Mouse (Mus musculus) layer of hippocampus, adult 18-20 months (tissue): Measurements from ENCODE around the gene Ccdc92. TPM values are rescaled to one million over a fixed set of nuclear protein-coding genes. Genes with fewer than 3 reads are reported as not detected.

Source experiments
- DNase-seq, 2 experiments: peaks; one replicate each; pipeline ENCODE4 v3.0.0; 2022; ENCODE audit warnings: low spot score in 2 of 2
- total RNA-seq, 2 experiments: library from RNA; stranded (reverse); gene quantifications; 2 replicates each; pipeline ENCODE4 v1.2.3; 2021

Gene Ccdc92
- total RNA-seq, 2 experiments from 2014 or later = 84.6 to 90.7 TPM

DNA sequence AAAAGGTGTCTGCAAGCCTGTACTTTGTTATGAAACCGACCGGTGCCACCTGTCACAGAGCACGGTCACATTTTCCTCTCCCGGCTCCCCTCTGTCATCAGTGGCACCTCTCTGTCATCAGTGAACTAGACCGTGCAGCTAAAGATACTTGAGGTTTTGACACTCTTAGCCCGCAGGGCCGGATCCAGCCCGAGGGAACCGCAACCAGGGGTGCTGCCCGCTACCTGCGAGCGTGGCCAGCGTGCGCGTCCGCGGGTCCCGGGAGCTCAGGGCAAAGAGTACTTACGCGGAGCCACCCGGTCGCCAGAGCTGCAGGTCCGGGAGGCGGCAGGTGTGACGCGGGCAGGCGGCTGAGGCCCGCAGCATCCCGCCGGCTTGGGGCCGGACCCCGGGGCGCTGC, 761 bp downstream of the Ccdc92 start:
- DNase-seq = peak; percentile 35 to 52

DNA sequence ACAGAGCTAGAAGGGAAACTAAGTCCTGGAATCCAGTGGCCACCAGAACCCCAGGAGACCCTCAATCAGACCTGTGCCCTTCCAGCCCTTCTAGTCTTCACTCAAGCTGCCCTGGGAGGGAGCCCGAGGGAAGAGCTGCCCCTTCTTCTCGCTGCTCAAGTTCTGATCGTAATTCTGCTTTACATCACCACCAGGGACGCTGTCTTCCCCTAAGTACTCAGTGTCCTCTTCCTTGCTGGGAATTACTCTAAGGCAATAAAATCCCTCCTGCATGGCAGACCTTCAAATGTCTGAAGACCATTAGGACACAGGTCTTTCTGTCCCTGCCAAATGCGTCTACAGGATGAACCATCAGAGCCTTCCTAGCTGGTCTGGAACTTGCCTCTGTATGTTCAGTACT, 2.2 kb downstream of the Ccdc92 start:
- peak in 1 of 2 experiments; percentile 18 for DNase-seq

DNA sequence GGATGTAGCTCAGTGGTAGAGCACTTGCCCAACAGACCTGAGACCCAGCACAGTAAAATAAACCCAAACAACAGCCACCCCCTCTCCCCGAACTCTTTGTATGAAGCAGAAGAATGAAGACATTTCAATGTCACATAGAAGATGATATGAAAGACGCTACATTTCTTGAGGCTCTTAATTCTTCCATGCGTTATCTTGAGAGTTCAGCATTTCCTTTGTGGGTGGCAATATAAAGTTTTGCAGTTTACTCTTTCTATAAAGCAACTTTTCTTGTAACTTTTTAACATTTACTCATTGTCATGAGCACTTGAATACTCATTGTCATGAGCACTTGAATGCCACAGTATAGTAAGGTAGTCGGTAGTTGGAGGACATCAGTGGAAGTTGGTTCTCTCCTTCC, 8.0 kb downstream of the Ccdc92 start:
- no peak for DNase-seq

DNA sequence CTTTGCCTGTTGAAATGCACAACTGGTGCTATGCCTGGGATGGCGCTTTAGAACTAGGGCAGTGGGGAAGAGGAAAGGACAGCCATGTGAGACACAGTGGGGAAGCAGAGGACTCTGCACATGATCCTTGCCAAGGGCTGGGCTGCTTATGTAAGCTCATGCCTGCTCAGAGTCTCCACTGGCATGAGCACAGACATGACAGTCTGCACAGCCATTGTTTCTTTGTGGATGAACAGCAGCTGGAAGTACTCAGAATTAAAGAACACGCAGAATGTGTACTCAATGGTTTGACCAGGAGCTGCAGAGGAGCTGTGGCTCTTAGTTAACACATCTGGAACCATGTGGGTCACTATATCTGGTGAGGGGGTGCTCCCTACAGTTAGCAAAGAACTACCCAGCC, 9.1 kb downstream of the Ccdc92 start:
- DNase-seq = peak in 1 of 2 experiments; percentile 32

DNA sequence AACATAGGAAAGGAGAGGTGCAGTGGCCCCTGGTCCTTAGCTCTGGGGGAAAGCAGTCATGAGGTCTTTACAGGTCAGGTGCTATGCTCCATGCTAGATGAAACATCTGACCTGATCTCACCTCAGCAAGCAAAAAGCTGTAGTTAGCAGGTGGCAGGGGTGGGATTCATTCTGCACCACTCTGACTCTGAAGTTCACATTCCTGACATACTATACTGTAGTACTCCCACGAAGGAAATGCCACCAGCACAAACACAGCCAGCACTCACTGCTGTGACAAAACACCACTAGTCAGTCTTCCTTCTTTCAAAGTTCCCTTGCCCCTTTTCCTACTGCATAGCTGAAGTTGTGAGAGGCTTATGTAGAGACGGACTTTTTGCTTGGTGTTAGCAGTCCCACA, 9.9 kb downstream of the Ccdc92 start:
- DNase-seq = no peak

DNA sequence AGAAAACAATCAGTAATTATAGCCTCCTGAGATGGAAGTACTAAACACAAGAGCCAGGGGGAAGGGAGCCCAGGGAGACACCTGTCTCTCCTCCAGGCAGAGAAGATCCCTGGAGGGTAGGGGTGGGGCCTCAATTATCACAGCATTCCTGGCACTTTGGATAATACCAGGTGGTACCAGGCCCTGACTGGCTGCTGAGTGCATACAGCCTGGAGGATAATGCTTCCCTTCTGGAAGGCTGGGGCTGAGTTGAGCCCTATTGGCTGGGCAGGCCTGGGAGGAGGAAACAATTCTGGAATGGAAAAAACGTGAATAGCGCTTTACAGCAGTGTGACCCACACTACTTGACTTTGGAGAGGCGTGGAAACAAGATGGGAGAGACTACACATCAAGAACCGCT, 10.7 kb downstream of the Ccdc92 start:
- DNase-seq = no peak

DNA sequence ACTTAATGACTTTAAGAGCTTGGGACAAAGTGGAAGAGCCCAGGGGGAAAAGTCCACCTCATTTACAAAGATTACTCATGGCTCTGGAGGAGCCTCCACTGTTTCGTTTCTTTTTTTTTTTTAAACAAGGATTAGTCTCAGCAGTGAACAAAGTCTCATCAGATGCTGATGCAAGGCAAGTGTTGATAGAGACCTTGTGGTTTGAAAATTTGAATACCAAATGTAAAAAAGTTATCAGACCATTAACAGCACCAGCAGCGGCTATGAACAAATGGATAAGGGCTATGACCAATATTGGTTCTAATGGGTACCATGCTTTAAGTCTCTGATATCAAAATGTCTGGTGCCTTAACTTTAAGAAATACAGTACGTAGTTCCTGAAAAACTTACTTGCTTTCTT, 13.2 kb downstream of the Ccdc92 start:
- no peak for DNase-seq

DNA sequence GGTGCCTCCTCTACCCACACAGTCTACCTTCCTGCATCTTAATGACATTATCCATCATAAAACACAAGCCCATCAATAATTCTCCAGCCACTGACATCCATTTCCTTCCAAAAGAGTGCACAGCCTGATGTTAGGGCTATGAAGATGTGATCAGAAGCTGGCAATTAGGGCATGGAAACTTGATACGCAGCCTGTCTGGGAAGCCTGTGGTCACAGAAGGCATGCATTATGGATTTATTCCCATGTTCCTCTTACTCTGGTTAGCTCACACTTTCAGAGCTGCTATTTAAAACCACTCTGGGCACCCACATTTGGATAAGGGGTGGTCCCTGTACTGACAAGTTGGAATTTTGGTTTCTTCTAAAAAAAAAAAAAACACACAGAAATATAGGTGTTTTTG, 15.2 kb downstream of the Ccdc92 start:
- DNase-seq = no peak

DNA sequence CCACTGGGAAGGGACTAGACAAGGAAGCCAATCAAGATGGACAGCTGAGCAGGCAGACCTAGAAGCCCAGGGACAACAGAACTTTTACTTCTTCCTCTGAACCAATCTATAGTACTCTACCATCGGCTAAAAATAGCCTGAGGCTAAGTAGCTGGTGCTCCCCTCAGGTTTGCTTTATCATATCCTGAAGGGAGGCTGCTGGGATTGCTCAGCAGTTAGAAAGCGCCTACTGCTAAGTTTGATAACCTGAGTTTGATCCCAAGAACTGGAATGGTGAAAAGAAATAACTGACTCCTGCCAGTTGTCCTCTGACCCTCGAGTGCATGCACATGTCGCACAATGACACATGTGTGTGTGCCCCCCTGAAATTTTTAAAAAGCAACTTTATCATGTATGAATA, 17.3 kb downstream of the Ccdc92 start:
- no peak for DNase-seq

DNA sequence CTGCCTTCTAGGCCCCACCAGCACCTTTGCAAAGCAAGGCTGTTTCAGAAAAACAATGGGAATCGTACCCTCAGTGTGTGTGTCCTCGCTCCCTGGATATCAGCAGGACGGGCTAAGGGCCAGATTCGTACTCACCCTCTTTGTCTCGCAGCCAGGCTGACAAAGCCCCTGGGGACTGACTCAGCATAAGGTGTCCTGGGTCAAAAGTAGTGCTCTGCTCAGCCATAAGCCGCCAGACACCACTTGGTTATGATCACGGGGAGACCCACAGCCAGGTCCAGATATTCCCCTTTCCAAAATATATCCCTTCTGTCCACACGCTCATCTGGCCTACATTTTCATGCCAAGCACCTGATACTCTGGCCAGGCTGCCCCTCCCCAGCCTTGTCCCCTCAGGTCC, 18.8 kb downstream of the Ccdc92 start:
- DNase-seq = no peak

DNA sequence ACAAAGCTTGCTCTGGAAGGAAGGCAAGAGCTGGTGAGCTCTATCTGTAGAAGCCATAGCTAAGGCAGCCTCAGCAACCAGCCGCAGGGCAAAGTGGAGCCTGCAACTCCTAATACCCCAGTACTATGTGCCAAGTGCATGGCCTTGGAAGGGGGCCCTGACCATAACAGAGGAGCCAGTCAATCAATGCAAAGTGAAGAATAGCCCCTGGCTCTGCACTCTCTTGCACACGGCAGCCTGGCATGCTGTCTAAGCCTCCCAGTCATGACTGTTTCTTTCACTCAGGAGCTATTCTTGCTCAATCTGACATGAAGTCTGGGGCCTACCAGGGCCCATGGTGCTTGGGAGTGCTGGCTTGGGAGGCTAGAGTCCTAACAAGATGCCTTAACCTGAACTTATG, 21.6 kb downstream of the Ccdc92 start:
- DNase-seq = no peak

DNA sequence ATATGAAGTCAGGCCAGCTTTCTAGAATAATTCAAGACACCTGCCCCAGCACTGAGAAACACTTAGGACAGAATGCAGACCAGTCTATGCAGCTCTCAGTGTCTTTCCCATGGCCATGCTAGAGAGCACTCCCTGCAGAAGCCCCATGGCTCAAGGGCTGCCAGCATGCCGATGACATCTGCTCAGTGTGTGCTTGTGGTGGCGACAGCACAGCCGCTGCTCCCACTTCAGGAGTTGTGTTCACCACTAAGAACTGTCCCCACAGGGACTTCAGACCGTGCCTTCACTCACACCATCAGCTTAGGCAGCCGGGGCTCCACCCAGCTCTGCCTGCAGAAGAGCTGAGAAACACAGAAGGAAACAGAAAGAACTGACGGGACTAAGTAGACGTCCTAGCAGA, 22.0 kb downstream of the Ccdc92 start:
- DNase-seq = no peak

DNA sequence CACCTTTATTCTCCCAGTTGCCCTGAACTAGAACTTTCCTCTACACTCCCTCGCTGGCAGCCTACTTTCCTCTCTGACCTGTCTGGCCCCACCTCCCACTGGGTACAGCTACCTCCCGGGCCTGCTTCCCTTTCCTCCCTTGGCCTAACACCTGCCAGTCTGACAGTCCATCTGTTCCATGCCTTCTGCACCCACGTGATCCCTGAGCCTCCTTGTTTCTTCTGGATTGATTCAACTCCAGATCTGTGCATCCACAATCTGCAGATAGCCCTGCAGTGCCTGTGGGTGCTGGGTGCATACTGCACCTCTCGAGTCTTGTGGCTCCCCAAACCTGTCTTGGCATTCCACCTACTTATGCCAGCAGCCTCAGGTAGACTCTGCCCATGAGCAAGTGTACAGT, 25.6 kb downstream of the Ccdc92 start:
- DNase-seq = peak; percentile 48 to 57

DNA sequence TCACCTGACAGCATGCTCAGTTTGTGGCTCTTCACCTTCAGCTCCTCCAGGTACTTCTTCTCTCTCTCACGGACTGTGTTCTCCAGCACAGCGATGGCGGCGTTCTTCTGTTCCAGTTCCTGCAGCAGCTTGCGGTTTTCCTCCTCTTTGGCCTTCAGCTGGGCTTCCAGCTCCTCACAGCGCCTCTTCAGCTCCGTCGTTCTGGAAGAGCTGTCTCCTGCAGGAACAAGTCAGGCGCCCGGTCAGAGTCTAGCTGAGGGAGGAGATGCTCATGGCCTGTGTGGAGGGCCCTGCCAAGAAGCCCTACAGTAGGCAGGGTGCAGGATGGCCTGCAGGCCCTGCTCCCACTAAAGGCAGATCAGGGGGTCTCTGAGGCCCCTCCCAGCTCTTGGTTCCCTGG, 26.1 kb downstream of the Ccdc92 start:
- no peak for DNase-seq

DNA sequence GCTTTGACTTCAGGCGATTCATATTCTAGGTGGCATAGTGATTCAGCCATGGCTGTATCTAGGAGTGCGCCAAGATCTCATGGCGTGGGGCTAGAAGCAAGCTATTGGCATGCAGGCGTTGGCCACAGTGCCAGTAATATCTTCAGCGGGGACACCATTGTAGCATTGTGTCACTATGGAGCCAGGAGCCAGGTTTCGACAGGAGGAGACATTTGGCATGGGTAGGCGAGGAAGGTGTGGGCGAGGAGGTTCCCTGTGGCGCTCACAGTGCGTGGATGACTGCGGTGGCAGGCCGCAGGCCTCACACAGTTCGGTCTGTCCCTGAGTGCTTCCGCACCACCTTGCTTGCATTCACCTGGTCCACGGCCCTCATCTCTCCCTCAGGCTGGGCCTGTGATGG, 27.0 kb downstream of the Ccdc92 start:
- DNase-seq = peak; percentile 29 to 57

DNA sequence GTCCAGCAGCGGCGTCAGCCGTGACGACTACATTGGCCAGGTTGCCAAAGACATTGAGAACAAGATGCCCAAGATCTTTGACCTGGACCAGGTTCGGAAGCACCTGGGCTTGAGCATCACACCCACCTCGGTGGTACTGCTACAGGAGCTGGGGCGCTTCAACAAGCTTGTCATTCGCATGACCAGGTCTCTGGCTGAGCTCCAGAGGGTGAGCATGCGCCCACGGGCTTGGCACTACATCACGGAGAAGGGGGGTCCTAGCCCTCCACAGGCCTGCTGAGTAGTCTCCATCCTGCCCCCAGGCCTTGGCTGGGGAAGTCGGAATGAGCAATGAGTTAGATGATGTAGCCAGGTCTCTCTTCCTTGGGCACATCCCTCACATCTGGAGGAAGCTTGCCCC, 31.9 kb downstream of the Ccdc92 start:
- no peak for DNase-seq

DNA sequence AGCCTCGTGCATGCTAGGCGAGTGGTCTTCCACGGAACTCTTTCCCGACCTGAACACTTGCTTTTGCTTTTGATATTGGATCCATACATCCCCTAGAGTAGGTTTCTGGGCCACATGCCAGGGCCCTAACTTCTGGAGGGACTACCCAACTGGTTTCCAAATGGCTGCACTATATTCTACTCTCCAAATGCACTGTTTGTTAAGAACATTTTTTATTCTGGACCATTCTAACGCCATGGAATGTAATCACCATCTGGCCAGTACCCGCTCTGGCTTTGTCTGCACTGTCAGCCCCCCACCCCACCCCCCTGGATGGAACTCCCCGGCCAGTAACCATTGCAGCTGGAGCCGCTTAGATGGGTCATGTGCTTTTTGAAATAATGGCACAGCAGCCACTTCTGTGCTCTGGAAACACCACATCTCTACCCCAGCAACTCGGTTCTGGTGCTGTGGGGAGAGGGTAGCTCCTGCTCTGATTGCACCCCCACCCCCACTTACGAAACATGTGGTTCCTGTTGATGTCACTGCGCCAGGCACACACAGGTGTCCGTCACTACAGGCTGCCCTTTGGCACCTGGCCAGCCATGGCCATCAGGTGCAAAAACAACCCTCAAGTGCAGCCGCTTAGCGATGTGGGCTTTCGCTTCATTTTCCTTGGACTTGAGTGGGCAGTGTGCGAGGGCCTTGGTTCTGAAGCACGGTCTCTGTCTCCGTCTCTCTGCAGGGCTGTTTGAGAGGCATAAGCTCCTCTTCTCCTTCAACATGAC, 39.9 kb downstream of the Ccdc92 start:
- no peak for DNase-seq

DNA sequence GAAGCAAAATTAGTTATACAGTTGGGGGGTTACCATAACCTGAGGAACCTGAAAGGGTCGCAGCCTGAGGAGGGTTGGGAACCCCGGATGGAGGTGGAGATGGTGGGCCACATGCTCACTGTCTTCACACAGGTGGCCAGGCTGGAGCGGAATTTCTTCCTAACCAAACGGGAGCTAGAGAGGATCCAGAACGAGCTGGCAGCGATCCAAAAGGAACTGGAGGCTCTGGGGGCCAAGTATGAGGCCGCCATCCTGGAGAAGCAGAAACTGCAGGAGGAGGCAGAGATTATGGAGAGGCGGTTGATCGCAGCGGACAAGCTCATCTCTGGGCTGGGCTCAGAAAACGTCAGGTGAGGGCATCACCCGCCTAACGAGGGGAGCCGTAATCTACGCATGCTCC, 45.2 kb downstream of the Ccdc92 start:
- no peak for DNase-seq

DNA sequence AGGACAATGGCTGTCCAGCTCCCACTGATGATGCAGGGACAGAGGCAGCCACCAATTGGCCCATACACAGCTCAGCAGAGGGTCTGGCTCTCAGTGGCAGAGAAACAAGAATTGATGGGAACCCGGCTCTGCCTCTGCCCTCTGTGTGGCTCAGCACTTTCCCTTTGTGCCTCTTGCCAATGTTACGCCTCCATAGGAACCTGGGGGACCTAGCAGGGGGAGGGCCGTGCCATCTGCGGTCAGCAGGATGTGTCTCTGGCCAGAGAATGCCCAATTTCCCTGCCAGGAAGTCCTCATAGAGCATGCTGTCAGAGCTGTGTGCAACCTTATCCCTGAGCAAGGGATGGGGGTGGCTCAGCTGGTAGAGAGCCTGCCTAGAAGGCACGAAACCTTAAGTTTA, 47.4 kb downstream of the Ccdc92 start:
- no peak for DNase-seq

DNA sequence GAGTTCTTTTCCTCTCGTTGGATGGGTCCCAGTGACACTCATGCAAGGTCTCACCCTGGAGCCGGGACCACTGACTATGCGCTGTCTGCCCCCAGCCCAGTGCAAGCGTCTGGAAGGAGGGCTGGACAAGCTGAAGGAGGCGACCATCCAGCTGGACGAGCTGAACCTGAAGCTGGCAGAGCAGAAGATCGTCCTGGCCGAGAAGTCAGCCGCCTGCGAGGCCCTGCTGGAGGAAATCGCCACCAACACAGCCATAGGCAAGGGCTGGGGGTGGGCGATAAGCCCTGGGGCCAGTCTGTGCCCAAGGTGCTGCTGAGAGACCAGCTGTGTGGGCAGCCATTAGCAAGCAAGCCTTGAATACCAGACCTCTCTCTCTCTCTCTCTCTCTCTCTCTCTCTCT, 49.8 kb downstream of the Ccdc92 start:
- no peak for DNase-seq

DNA sequence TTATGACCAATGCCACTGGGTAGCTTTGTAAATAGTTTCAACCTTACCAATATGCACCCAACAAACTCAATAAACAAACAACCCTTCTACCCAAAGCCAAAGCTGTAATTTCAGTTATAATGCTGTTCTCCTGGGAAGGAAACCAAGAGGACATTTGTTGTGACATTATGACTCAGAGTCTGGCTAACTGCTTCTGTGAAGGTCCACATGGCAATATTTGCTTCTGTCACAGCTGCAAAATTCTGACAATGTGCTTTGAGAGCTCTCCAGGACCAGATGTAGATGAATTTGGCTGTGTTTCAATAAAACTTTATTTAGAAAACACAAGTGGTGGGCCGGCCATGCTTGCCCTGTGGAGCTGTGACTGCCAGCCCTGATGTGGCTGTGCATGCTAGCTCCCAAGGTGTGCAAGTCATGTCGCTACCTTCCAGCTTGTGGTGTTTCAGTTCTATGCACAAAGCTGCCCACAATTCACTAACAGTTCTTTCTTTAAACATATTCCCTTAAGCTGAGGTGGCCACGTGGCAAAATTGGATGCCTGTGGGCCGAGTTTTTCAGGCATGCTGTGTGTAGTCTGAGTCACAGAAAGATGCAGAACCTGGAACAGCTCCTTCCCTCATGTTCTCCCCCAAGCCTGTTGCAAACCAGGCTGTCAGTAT, 52.4 kb downstream of the Ccdc92 start:
- DNase-seq = peak; percentile 51 to 85

DNA sequence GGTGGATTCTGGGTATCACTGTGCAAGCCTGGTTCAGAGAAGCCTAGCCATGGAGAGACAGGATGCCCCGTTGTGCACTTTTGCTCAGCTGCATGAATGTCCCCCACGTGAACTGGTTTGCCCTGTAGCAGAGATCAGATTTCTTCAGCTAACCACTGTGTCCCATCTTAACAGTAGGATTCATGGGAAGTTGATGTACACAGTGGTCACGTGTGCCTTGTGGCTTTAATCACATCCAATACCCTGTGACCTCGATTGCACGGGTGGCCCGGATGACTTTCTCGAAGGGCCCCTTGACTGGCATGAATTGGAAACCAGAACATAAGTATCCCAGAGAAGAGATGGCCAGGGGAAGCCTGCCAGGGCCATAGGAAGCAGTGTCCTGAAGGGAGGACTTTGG, 70.1 kb downstream of the Ccdc92 start:
- no peak for DNase-seq

DNA sequence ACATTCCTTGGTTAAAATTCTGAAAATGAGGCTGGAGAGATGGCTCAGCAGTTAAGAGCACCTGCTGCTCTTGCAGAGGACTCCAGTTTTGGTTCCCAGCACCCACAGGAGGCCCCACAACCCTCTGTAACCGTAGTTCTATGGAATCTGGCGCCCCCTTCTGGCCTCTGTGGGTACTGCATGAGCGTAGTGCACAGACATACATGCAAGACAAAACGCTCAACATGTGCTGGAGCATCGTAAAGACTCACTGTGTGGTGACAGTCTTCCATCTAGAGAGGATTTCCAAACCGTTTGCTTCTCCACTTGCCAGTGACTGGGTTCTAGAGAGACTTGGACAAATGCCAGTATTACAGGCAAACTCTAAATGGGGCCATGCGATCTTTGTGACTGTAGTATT, 76.6 kb downstream of the Ccdc92 start:
- no peak for DNase-seq
